Mouse (Mus musculus) ES-E14 (cell line): Measurements from ENCODE around the gene Noc2l. TPM values are rescaled to one million over a fixed set of nuclear protein-coding genes. Genes with fewer than 3 reads are reported as not detected.

Experiments used
- DNase-seq: peaks from one replicate; pipeline ENCODE4 v3.0.0-alpha.2; 2013; ENCODE audit warnings: low read depth, low spot score
- H3K27ac ChIP-seq: 2 replicates; pipeline ENCODE4 v1.5.1; 2012; ENCODE audit warnings: low read depth, mild to moderate bottlenecking, low read length, moderate library complexity, mixed read lengths; ENCODE audit not compliant: poor library complexity, insufficient read depth, severe bottlenecking
- H3K36me3 ChIP-seq: 2 replicates; pipeline ENCODE4 v1.6.1; 2012; ENCODE audit warnings: mild to moderate bottlenecking, low read length, moderate library complexity, mixed read lengths; ENCODE audit not compliant: control insufficient read depth, poor library complexity, insufficient read depth, severe bottlenecking
- H3K4me1 ChIP-seq, 2 experiments: fragments of 150-350 bp in 1 of 2; sonication (generic) in 1 of 2; 2 replicates each; pipeline ENCODE4 v1.6.1; 2012; ENCODE audit warnings: low read length in 2 of 2, mild to moderate bottlenecking in 1 of 2, mixed read lengths in 1 of 2; ENCODE audit not compliant: control insufficient read depth in 2 of 2, insufficient read depth in 2 of 2, poor library complexity in 1 of 2
- H3K4me3 ChIP-seq, 2 experiments: fragments of 150-350 bp in 1 of 2; sonication (generic) in 1 of 2; 2 replicates each; pipeline ENCODE4 v1.5.1; 2012; ENCODE audit warnings: low read length in 2 of 2, low read depth in 1 of 2, mild to moderate bottlenecking in 1 of 2, mixed read lengths in 1 of 2; ENCODE audit not compliant: insufficient read depth in 1 of 2, poor library complexity in 1 of 2, severe bottlenecking in 1 of 2
- H3K9ac ChIP-seq: 2 replicates; pipeline ENCODE4 v1.6.1; 2012; ENCODE audit warnings: low read depth, mild to moderate bottlenecking, low read length, mixed read lengths; ENCODE audit not compliant: poor library complexity, insufficient read depth, severe bottlenecking
- H3K9me3 ChIP-seq: fragments of 150-350 bp; sonication (generic); 2 replicates; pipeline ENCODE4 v1.6.1; 2012; ENCODE audit warnings: low read depth, mild to moderate bottlenecking, low read length; ENCODE audit not compliant: control insufficient read depth, insufficient read depth
- CHD2 ChIP-seq: IDR thresholded peaks from 2 replicates; pipeline ENCODE4 v1.6.1; 2014; ENCODE audit warnings: mild to moderate bottlenecking, low read depth, low read length, inconsistent platforms
- HCFC1 ChIP-seq: IDR thresholded peaks from 2 replicates; pipeline ENCODE4 v1.6.1; 2012; ENCODE audit warnings: low read length, inconsistent platforms, borderline replicate concordance; ENCODE audit not compliant: insufficient read depth
- MAFK ChIP-seq: IDR thresholded peaks from 2 replicates; pipeline ENCODE4 v1.6.1; 2014; ENCODE audit warnings: mild to moderate bottlenecking, low read depth, low read length, inconsistent platforms; ENCODE audit not compliant: insufficient read depth
- ZC3H11A ChIP-seq: IDR thresholded peaks from 2 replicates; pipeline ENCODE4 v1.6.1; 2012; ENCODE audit warnings: low read depth, mild to moderate bottlenecking, inconsistent platforms, low read length, borderline replicate concordance
- ZNF384 ChIP-seq: IDR thresholded peaks from 2 replicates; pipeline ENCODE4 v1.6.1; 2012; ENCODE audit warnings: low read depth, low read length, inconsistent platforms
- in situ Hi-C, 2 experiments: fragments of 600-800 bp; cut with MboI; formaldehyde crosslinking; loops; one replicate each; pipeline ENCODE4 v1.15.1; 2025; ENCODE audit warnings: low sequenced_read_pairs in 2 of 2, inconsistent platforms in 1 of 2; ENCODE audit not compliant: unreplicated experiment in 2 of 2
- total RNA-seq: library from RNA; depleted of rRNA; stranded (reverse); fragments of 300-350 nt; gene quantifications from 2 replicates; pipeline ENCODE4 v1.2.3, GENCODE M21; 2012

Noc2l gene
- total RNA-seq, 1 experiment: 108 TPM

GRCm38 (mm10) chr4:156249567-156249966, 13.8 kb downstream of the Noc2l start:
- TF ChIP-seq HCFC1 (no peak), CHD2 (no peak), ZNF384 (no peak), ZC3H11A (no peak), MAFK (no peak)
- Histone ChIP-seq H3K27ac (no peak overlapping the region), H3K9ac (no peak overlapping the region), H3K9me3 (peaks cover 17% of the 10 kb centered on the region), H3K36me3 (peaks cover 46% of the 10 kb centered on the region), H3K4me3 (no peak overlapping the region), H3K4me1 (peaks cover 0 to 5% of the 10 kb centered on the region in 2 experiments; a peak in 1 of 4 replicates)
- no peak for DNase-seq
- in situ Hi-C loops: no loop called here

DNA sequence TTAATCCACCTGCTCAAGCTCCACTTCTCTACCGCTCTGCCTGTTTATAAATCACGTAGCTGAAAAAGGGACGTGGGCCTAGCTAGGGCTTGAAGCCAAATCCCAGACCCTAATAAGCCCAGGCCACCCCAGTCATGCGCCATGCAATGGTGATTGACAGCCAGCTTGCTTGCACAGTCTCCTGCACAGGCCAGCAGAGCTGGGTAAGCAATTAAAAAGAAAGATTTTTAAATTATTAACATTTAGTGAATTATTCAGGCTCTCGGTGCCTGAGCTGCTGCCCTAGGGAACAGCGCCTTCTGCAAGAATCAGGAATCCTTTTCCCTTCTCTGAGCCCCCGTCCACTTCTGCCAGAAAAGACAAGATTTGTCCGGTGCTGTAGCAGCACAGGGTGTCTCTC, 15.3 kb downstream of the Noc2l start:
- no peak overlapping the region for H3K9ac ChIP-seq
- H3K27ac ChIP-seq: no peak overlapping the region
- H3K4me3 ChIP-seq: no peak overlapping the region
- peaks cover 32% of the 10 kb centered on the region for H3K36me3 ChIP-seq
- H3K9me3 ChIP-seq: peaks cover 9% of the 10 kb centered on the region
- no peak for DNase-seq
- in situ Hi-C loops: no loop called here
- TF ChIP-seq ZNF384: no peak
- no peak for TF ChIP-seq ZC3H11A
- TF ChIP-seq HCFC1: no peak
- TF ChIP-seq MAFK: no peak
- TF ChIP-seq CHD2: no peak
- peaks cover 0 to 5% of the 10 kb centered on the region in 2 experiments; a peak in 1 of 4 replicates for H3K4me1 ChIP-seq

DNA sequence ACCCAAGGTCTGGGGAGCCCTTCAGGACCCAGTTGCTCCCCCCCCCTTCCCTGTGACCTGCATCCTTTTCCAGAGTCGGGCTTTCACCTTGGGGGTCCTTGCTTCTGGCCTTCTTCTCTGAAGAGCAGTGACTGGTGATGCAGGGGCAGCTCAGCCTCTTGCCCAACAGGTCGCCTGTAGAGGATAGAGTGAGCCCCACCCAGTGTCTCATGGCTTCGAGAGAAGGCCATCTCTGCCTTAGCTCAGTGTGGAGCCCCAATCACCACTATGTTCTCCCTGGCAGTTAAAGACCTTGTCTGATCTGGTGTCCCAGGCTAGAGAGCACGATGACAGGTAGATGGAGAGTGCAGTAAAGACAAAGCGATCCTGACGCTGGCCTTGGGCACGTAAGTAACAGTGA, 16.3 kb downstream of the Noc2l start:
- TF ChIP-seq ZNF384 (no peak), HCFC1 (no peak), ZC3H11A (no peak), MAFK (no peak), CHD2 (no peak)
- Histone ChIP-seq H3K4me3 (no peak overlapping the region), H3K9ac (no peak overlapping the region), H3K4me1 (peaks cover 0 to 5% of the 10 kb centered on the region in 2 experiments; a peak in 1 of 4 replicates), H3K27ac (no peak overlapping the region), H3K9me3 (peaks cover 4% of the 10 kb centered on the region), H3K36me3 (peaks cover 23% of the 10 kb centered on the region)
- DNase-seq: no peak
- in situ Hi-C loops: no loop called here

DNA sequence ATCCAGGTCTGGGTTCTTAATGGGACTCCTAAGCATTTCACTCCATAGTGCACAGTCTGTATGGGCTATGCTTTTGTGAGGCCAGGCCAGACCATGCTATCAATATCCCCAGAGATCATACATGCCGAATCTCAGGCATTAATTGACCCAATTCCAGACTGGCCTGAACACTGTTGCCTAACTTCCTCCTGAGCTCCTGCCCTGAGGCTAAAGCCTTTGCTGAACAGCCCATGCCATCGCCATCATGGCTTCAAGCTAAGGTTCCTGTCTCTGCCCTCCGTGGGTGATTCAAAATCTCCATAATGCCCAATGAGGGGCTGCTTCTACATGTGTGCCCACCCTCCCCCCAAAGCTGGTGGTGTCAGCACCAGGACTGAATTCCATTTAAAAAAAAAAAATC, 16.8 kb downstream of the Noc2l start:
- Histone ChIP-seq H3K4me3 (no peak overlapping the region), H3K9me3 (peaks cover 4% of the 10 kb centered on the region), H3K36me3 (peaks cover 19% of the 10 kb centered on the region), H3K4me1 (peaks cover 0 to 5% of the 10 kb centered on the region in 2 experiments; a peak in 1 of 4 replicates), H3K9ac (no peak overlapping the region), H3K27ac (no peak overlapping the region)
- no peak for DNase-seq
- no peak for TF ChIP-seq MAFK
- no peak for TF ChIP-seq ZC3H11A
- TF ChIP-seq CHD2: no peak
- no peak for TF ChIP-seq ZNF384
- TF ChIP-seq HCFC1: no peak
- in situ Hi-C loops: no loop called here

DNA sequence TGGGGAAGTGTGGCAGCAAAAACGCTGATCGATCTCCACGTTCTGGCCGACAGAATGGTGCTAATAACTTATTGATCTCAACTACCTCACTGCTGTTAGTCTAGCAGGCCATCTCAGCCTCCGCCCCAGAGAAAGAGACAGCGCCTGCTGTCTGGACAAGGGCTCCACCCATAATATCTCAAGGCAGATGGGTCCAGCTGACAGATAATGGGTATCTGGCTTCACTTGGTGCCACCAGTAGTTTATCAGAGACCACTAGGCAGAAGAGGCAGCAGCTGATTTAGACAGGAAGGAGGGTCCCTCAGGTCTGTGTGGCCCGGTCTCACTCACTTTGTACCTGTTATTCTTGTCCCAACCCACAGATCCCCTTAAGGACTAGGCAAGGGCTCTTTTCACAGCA, 17.2 kb downstream of the Noc2l start:
- H3K4me1 ChIP-seq: peaks cover 0 to 5% of the 10 kb centered on the region in 2 experiments; a peak in 1 of 4 replicates
- in situ Hi-C loops: no loop called here
- H3K9ac ChIP-seq: no peak overlapping the region
- H3K27ac ChIP-seq: no peak overlapping the region
- TF ChIP-seq ZC3H11A (no peak), ZNF384 (no peak), MAFK (no peak), HCFC1 (no peak), CHD2 (no peak)
- H3K4me3 ChIP-seq: no peak overlapping the region
- peaks cover 15% of the 10 kb centered on the region for H3K36me3 ChIP-seq
- H3K9me3 ChIP-seq: peaks cover 4% of the 10 kb centered on the region
- DNase-seq: no peak
